Mouse (Mus musculus) heart, embryonic 16.5 days (tissue): ENCODE measurements around the gene Ccs. TPM values are rescaled to one million over a fixed set of nuclear protein-coding genes. Genes with fewer than 3 reads are reported as not detected.
A peak's percentile ranks its signal among the peaks of the same experiment; 100 is the strongest.

Experiments used
- ATAC-seq: fragments of 200-750 bp; cut with Nextera tagmentation; replicated peaks from 2 replicates; pipeline ENCODE4 v1.8.0; 2017; ENCODE audit warnings: moderate number of reproducible peaks; ENCODE audit not compliant: insufficient read depth, low FRiP score; ENCODE audit errors: extremely low read depth
- H3K27ac ChIP-seq: fragments of 300-500 bp; sonication (generic); 2 replicates; pipeline ENCODE4 v1.5.1; 2014; ENCODE audit warnings: mild to moderate bottlenecking, low read length, control low read depth, moderate library complexity
- H3K27me3 ChIP-seq: fragments of 300-500 bp; sonication (generic); 2 replicates; pipeline ENCODE4 v1.6.1; 2014; ENCODE audit warnings: low read length, mixed read lengths; ENCODE audit not compliant: control insufficient read depth, insufficient read depth
- H3K36me3 ChIP-seq: fragments of 300-500 bp; sonication (generic); 2 replicates; pipeline ENCODE4 v1.6.1; 2014; ENCODE audit not compliant: control insufficient read depth, insufficient read depth
- H3K4me1 ChIP-seq: fragments of 300-500 bp; sonication (generic); 2 replicates; pipeline ENCODE4 v1.6.1; 2014; ENCODE audit warnings: low read length, mixed read lengths; ENCODE audit not compliant: control insufficient read depth, insufficient read depth
- H3K4me2 ChIP-seq: fragments of 300-500 bp; sonication (generic); 2 replicates; pipeline ENCODE4 v1.6.1; 2014; ENCODE audit warnings: low read depth, mild to moderate bottlenecking, control low read depth, low read length
- H3K4me3 ChIP-seq: fragments of 300-500 bp; sonication (generic); 2 replicates; pipeline ENCODE4 v1.5.1; 2014; ENCODE audit warnings: mild to moderate bottlenecking, control low read depth, low read length
- H3K9ac ChIP-seq: fragments of 300-500 bp; sonication (generic); 2 replicates; pipeline ENCODE4 v1.6.1; 2014; ENCODE audit warnings: low read length, control low read depth
- H3K9me3 ChIP-seq: fragments of 300-500 bp; sonication (generic); replicated peaks from 2 replicates; pipeline ENCODE4 v1.6.1; 2016; ENCODE audit warnings: low read length; ENCODE audit not compliant: control insufficient read depth
- WGBS: fragments of 180-500 bp; shearing (Covaris S2); extraction: QIAGEN DNeasy Blood & Tissue Kit; methylation state at CpG from one replicate; pipeline ENCODE4 v1.1.7; 2014; 5-methylcytosine and 5-hydroxymethylcytosine counted together
- polyA plus RNA-seq: library from polyadenylated mRNA; unstranded; fragments of >200 nt; fragmentation: Nextera tagmentation; extraction: Ambion mirVana; gene quantifications from 2 replicates; pipeline ENCODE4 v1.2.1, GENCODE M21; 2015

Ccs gene
- polyA plus RNA-seq, 1 experiment from 2014 or later = 40.5 TPM

DNA sequence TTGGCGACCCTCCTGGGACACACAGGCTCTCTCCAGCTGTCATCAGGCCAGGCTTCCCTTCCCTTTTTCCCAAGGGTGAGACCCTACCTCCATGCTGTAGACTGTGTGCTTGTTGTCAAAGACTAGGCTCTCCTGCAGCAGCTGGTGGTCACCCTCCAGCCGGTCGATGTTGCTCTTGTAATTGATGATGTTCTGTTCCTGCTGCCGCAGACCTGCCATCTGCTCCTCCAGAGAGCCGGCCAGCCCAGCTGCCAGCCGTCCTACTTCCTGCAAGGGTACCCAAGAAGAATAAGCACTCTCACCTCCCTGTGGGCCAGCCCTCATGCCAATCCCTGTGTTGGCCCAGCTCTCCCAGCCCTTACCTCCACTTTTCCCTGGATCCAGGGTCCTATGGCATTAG, 23.9 kb upstream of the Ccs start:
- ATAC-seq = no peak
- Histone ChIP-seq H3K27me3 (peaks cover 11% of the 10 kb centered on the region; the same call in 1 of the 2 replicates), H3K27ac (no peak overlapping the region)

DNA sequence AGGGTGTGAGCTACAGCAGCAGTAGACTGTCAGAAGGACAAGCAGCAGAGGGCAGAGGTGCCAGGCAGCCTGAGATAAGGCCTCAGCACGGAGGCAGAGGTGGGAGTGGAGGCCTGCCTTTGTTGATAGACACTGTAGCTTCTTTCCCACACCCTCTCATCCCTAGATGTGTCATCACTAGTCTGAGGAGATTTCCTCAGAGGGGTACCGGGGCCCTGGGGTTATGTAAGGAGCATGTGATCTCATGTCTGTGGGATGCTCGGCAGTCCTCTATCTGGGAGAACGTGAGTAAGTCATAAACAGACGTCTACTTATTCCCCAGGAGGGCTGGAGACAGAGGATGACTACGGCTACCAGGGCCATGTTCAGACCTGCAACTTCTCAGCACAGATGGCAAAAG, 19.9 kb upstream of the Ccs start:
- Histone ChIP-seq H3K27me3 (0 out of 2 replicates have a peak, but pooled peaks cover 2% of the 10 kb centered on the region), H3K27ac (no peak overlapping the region), H3K36me3 (no peaks in the 10 kb centered on the region), H3K9ac (no peak overlapping the region), H3K4me2 (no peak overlapping the region), H3K4me3 (no peak overlapping the region), H3K4me1 (peaks cover 7% of the 10 kb centered on the region), H3K9me3 (no peaks in the 10 kb centered on the region)
- 36% methylated on average over 6 of the region's 6 CpGs for WGBS
- no peak for ATAC-seq

More for the DNA sequence above, 23.9 kb upstream of the Ccs start:
- H3K36me3 ChIP-seq = no peaks in the 10 kb centered on the region
- H3K9ac ChIP-seq = no peak overlapping the region
- H3K4me3 ChIP-seq = no peak overlapping the region
- H3K4me1 ChIP-seq = peaks cover 4% of the 10 kb centered on the region; the same call in 1 of the 2 replicates
- no peaks in the 10 kb centered on the region for H3K9me3 ChIP-seq
- WGBS = 78% methylated on average over 6 of the region's 6 CpGs
- H3K4me2 ChIP-seq = no peak overlapping the region

DNA sequence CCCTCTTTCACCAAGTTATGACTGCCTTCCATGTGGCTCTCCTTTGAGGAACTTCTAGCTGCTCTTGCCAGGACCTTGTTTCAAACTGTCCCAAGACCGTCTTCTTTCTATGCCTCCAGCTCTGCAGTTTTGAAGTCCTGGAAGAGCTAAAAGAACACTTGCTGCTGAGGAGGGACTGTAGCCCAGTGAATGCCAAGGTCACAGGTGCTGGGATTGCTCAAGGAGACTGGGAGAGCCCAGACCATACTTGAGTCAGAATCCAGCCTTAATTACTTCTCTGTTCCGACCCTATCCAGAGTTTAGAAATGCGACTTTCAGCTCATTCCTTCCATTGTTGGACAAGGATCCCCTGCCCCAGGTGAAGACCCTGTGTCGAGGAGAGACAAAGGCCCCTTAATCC, 16.8 kb upstream of the Ccs start:
- Histone ChIP-seq H3K27me3 (0 out of 2 replicates have a peak, but pooled peaks cover 3% of the 10 kb centered on the region), H3K4me3 (peak overlapping the region; percentile 74; the same call in 1 of the 2 replicates), H3K4me2 (peak overlapping the region; percentile 99), H3K9ac (no peak overlapping the region), H3K9me3 (no peaks in the 10 kb centered on the region), H3K27ac (no peak overlapping the region), H3K36me3 (no peaks in the 10 kb centered on the region), H3K4me1 (peaks cover 7% of the 10 kb centered on the region)
- WGBS = 73% methylated on average over 4 of the region's 4 CpGs
- no peak for ATAC-seq

DNA sequence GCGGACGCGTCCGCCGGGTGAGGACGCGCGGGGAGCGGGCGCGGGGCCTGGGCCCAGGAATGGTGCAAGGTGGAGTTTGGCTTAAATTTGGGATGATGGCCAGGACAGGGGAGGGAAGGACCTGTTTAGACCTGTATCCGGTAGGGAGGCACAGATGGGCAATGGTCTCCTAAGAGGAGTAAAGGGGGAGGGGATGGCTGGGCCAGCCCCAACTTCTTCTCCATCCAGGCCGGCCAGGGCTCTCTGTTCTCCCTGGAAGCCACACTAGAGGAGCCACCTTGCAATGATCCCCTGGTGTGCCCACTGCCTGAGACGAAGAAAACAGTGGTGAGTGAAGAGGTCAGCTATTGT, 16.3 kb upstream of the Ccs start:
- Histone ChIP-seq H3K4me2 (peak overlapping the region; percentile 99), H3K9ac (peak overlapping the region; percentile 83), H3K27me3 (0 out of 2 replicates have a peak, but pooled peaks cover 4% of the 10 kb centered on the region), H3K9me3 (no peaks in the 10 kb centered on the region), H3K36me3 (no peaks in the 10 kb centered on the region), H3K4me1 (peaks cover 7% of the 10 kb centered on the region), H3K27ac (peak overlapping the region; percentile 53), H3K4me3 (peak overlapping the region; percentile 74)
- ATAC-seq = no peak
- 3% methylated on average over 14 of the region's 14 CpGs for WGBS

DNA sequence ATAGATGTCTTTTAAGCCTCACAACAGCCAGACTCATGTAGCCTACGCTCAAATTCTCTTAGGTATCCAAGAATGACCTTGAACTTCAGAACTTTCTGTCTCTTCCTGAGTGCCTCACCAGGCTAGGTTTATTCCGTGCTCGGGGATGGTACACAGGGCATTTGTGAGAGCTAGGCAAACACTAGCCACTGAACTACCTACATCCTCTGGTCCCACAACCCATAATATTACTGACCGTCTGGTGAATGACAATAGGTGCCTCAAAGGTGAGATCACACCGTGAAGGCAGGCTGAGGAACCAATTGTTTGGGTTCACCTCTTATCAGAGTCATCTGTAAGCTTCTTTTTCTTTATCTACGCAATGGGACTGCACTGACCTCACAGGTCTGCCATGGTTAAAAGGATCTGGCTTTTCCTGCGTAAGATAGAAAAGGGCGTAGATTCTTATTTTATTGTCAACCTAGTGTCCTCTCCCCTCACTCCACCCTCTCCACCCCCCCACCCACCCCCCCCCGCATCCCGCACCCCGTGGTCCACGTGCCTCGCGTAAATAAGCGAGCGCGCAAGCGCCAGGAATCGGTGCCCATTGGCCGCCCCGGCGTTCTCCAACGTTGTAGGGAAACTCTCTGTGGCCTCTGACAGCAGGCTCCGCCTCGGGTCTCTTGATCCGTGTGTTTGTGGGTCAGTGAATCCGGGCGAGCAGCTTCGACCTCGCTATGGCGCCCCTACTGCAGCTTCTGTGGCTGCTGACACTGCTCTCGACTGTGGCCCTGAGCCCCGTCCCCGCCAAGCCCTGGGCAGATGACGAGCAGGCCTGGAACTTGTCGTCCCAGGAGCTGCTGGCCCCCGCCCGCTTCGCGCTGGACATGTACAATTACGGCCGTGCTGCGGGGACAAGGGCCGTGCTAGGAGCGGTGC, 15.7 kb upstream of the Ccs start, which contains the start of gene Ctsf:
Gene Ctsf, plus strand, starts transcription at position 579 of the 918 bp plus-strand sequence.
- Histone ChIP-seq H3K9me3 (no peaks in the 10 kb centered on the region), H3K9ac (peak within 1 kb of the TSS; percentile 83), H3K4me1 (peaks cover 7% of the 10 kb centered on the region), H3K4me2 (peak within 1 kb of the TSS; percentile 99), H3K36me3 (no peaks in the 10 kb centered on the region), H3K27me3 (0 out of 2 replicates have a peak, but pooled peaks cover 4% of the 10 kb centered on the region), H3K4me3 (peak within 1 kb of the TSS; percentile 74), H3K27ac (peak within 1 kb of the TSS; percentile 53)
- peak; percentile 88 for ATAC-seq
- WGBS = 4% methylated on average over 45 of the region's 45 CpGs

DNA sequence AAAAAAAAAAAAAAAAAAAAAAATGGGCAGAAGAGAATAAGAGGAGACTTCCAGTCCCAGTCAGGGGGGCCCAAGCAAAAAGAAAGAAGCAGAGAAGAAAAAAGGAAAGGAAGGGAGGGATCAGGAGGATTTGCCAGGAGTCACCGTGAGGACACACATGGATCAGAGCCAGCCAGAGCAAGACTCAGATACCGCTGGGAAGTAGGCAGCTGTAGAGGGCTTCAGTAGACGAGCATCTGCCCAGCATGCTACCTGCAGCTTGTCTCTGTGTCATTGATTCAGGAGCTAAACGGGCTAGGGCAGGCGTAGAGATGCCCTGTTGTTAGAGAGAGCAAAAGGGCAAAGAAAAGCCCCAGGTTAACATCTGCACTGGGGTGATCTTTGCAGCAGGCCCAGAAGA, 11.1 kb upstream of the Ccs start:
- no peaks in the 10 kb centered on the region for H3K9me3 ChIP-seq

DNA sequence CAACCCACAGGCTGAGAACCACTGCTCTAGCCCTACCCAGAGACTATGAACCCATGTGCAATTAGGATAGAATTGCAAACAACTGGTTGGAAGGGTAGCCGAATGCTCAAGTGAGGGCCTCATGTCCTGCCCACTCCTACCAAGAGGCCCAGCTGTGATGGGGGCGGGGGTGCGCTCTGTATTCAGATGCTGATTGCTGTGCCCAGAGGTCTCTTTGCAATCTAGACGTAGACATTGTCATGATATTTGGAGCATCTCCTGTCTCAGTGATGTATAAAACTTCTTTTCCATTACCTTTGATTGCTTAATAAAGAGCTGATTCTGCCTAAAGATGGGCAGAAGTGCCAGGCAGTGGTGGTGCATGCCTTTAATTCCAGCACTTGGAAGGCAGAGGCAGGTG, 10.7 kb upstream of the Ccs start:
- H3K27ac ChIP-seq = no peak overlapping the region
- 0 out of 2 replicates have a peak, but pooled peaks cover 2% of the 10 kb centered on the region for H3K27me3 ChIP-seq
- WGBS = 46% methylated on average over 4 of the region's 4 CpGs
- no peak overlapping the region for H3K4me2 ChIP-seq
- no peaks in the 10 kb centered on the region for H3K36me3 ChIP-seq
- H3K9me3 ChIP-seq = no peaks in the 10 kb centered on the region
- peaks cover 3% of the 10 kb centered on the region; the same call in 1 of the 2 replicates for H3K4me1 ChIP-seq
- ATAC-seq = no peak
- H3K4me3 ChIP-seq = no peak overlapping the region
- H3K9ac ChIP-seq = no peak overlapping the region

More for the DNA sequence above, 11.1 kb upstream of the Ccs start:
- peaks cover 3% of the 10 kb centered on the region; the same call in 1 of the 2 replicates for H3K4me1 ChIP-seq
- H3K9ac ChIP-seq = no peak overlapping the region
- no peak overlapping the region for H3K4me2 ChIP-seq
- no peak for ATAC-seq
- H3K27ac ChIP-seq = no peak overlapping the region
- H3K27me3 ChIP-seq = 0 out of 2 replicates have a peak, but pooled peaks cover 2% of the 10 kb centered on the region
- H3K36me3 ChIP-seq = no peaks in the 10 kb centered on the region
- 38% methylated on average over 5 of the region's 5 CpGs for WGBS
- H3K4me3 ChIP-seq = no peak overlapping the region

DNA sequence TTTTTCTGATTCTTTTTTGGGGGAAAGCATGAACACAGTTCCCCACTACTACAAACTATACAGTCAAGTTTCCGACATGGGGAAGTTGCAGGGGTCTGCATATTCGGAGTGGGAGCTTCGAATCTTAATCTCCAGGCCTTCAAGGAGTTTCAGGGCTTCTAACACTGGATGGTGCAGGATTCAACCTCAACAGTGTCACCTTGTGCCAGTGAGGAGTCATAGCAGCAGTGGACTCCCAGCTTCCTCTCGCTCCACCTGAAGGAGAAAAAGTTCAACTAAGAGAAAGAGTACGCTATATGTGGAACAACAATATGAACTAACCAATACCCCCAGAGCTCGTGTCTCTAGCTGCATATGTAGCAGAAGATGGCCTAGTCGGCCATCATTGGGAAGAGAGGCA, 8.4 kb upstream of the Ccs start:
- Histone ChIP-seq H3K4me3 (no peak overlapping the region), H3K9ac (no peak overlapping the region), H3K4me1 (no peaks in the 10 kb centered on the region), H3K9me3 (no peaks in the 10 kb centered on the region), H3K27me3 (0 out of 2 replicates have a peak, but pooled peaks cover 6% of the 10 kb centered on the region), H3K36me3 (no peaks in the 10 kb centered on the region), H3K27ac (no peak overlapping the region), H3K4me2 (no peak overlapping the region)
- ATAC-seq = no peak
- WGBS = 24% methylated on average over 7 of the region's 7 CpGs

DNA sequence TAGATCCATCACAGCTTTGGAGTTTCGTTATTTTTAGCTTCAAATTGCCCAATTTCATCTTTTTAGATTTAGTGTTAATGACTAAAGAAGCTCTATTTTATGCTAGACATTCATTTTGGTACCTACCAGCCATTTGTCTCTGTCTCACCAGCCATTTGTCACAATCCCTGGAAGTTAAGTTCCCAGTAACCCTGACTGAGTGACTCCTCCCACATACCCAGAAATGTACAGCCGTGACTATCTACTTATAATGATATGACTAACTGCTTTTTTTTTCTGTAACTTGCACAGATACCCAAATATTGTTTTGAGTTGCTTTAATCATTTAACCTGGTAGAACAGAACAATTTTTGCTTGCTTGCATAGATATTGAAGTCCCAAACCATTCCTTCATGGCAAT, 6.7 kb upstream of the Ccs start:
- WGBS = 51% methylated on average over 2 of the region's 2 CpGs
- H3K9me3 ChIP-seq = no peaks in the 10 kb centered on the region
- no peak overlapping the region for H3K4me2 ChIP-seq
- H3K27ac ChIP-seq = no peak overlapping the region
- no peak for ATAC-seq
- no peaks in the 10 kb centered on the region for H3K4me1 ChIP-seq
- H3K36me3 ChIP-seq = no peaks in the 10 kb centered on the region
- H3K4me3 ChIP-seq = no peak overlapping the region
- H3K27me3 ChIP-seq = 0 out of 2 replicates have a peak, but pooled peaks cover 6% of the 10 kb centered on the region
- H3K9ac ChIP-seq = no peak overlapping the region
